Mouse (Mus musculus) C2C12 (cell line): ENCODE measurements around the gene Cdk17. TPM values are rescaled to one million over a fixed set of nuclear protein-coding genes. Genes with fewer than 3 reads are reported as not detected.

Experiments
- H3K27me3 ChIP-seq: one replicate; pipeline ENCODE4 v1.6.1; 2011; ENCODE audit not compliant: control insufficient read depth, insufficient read depth, insufficient read length
- H3K36me3 ChIP-seq: one replicate; pipeline ENCODE4 v1.6.1; 2011; ENCODE audit not compliant: control insufficient read depth, insufficient read depth
- H3K4me3 ChIP-seq: one replicate; pipeline ENCODE4 v1.5.1; 2011; ENCODE audit warnings: mild to moderate bottlenecking, control low read depth; ENCODE audit not compliant: poor library complexity, insufficient read depth, severe bottlenecking
- H3K79me2 ChIP-seq: one replicate; pipeline ENCODE4 v1.6.1; 2011; ENCODE audit not compliant: control insufficient read depth, insufficient read depth
- H3K79me3 ChIP-seq: one replicate; pipeline ENCODE4 v1.6.1; 2011; ENCODE audit warnings: low read depth, control low read depth
- H3ac ChIP-seq: one replicate; pipeline ENCODE3; 2011; ENCODE audit warnings: low read depth; ENCODE audit not compliant: control insufficient read depth, insufficient read length
- CEBPB ChIP-seq: IDR thresholded peaks from one replicate; pipeline ENCODE4 v1.6.1; 2011; ENCODE audit warnings: low read depth, mild to moderate bottlenecking, control low read depth, moderate library complexity
- CTCF ChIP-seq: IDR thresholded peaks from one replicate; pipeline ENCODE4 v1.5.1; 2011; ENCODE audit not compliant: control insufficient read depth, insufficient read depth, insufficient read length
- FOSL1 ChIP-seq: IDR thresholded peaks from one replicate; pipeline ENCODE4 v1.8.0; 2011; ENCODE audit warnings: mild to moderate bottlenecking, low read length; ENCODE audit not compliant: poor library complexity, insufficient read depth, severe bottlenecking
- MAX ChIP-seq: IDR thresholded peaks from one replicate; pipeline ENCODE4 v1.6.1; 2011; ENCODE audit warnings: mild to moderate bottlenecking, control low read depth
- MYOD1 ChIP-seq: IDR thresholded peaks from one replicate; pipeline ENCODE4 v1.6.1; 2011; ENCODE audit warnings: low read depth; ENCODE audit not compliant: control insufficient read depth, insufficient read length
- MYOG ChIP-seq: IDR thresholded peaks from one replicate; pipeline ENCODE4 v1.6.1; 2011; ENCODE audit not compliant: control insufficient read depth, insufficient read length; ENCODE audit errors: extremely low read depth
- USF1 ChIP-seq: IDR thresholded peaks from one replicate; pipeline ENCODE4 v1.6.1; 2011; ENCODE audit warnings: low read depth, mild to moderate bottlenecking, control low read depth, moderate library complexity
- polyA plus RNA-seq: library from polyadenylated mRNA; unstranded; fragments of >200 nt; fragmentation: generic; extraction: Trizol; gene quantifications from one replicate; pipeline ENCODE4 v1.2.1, GENCODE M21; 2012; ENCODE audit warnings: missing spikeins

The Cdk17 gene
- polyA plus RNA-seq, 1 experiment = 7.4 TPM

GRCm38 (mm10) chr10:93251426-93251825 lies 90.8 kb downstream of the Cdk17 start:
- Histone ChIP-seq H3K27me3 (no peaks in the 10 kb centered on the region), H3ac (no peak overlapping the region), H3K4me3 (no peak overlapping the region), H3K79me3 (no peaks in the 10 kb centered on the region), H3K79me2 (peaks cover 4% of the 10 kb centered on the region), H3K36me3 (peaks cover 70% of the 10 kb centered on the region)
- TF ChIP-seq MYOD1 = no peak
- TF ChIP-seq MAX = no peak
- no peak for TF ChIP-seq MYOG
- no peak for TF ChIP-seq USF1
- TF ChIP-seq CEBPB = no peak
- no peak for TF ChIP-seq FOSL1
- no peak for TF ChIP-seq CTCF

- H3ac ChIP-seq = no peak overlapping the region
- peaks cover 78% of the 10 kb centered on the region for H3K36me3 ChIP-seq
- no peak for TF ChIP-seq FOSL1
- no peak for TF ChIP-seq CEBPB
- no peak for TF ChIP-seq USF1
- no peak for TF ChIP-seq MYOG
- TF ChIP-seq CTCF = no peak
- TF ChIP-seq MYOD1 = no peak
- no peak for TF ChIP-seq MAX
- H3K27me3 ChIP-seq = no peaks in the 10 kb centered on the region
- no peaks in the 10 kb centered on the region for H3K79me3 ChIP-seq
- H3K79me2 ChIP-seq = peaks cover 4% of the 10 kb centered on the region
- H3K4me3 ChIP-seq = no peak overlapping the region
These were observed 92.0 kb downstream of the Cdk17 start for GRCm38 (mm10) chr10:93252661-93253060.

DNA sequence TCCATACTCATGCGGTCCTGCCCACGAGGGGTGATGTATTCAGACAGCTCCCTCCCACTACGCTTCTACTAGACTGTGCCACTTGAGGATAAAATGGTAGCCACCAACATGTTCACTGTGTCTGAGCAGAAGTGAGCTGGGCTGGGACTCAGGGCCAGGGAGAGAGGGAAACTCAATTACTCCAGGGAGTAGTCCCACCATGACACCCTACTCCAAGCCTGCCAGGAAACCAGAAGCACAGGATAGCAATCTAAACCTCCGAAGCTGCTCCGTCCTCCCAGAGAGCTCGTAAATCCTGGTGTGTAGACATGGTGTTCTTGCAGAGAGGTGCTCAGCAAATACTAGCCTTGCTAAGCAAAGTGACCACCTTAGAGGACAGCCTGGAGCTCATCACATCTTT lies 92.5 kb downstream of the Cdk17 start:
- Histone ChIP-seq H3ac (no peak overlapping the region), H3K79me3 (no peaks in the 10 kb centered on the region), H3K36me3 (peaks cover 73% of the 10 kb centered on the region), H3K79me2 (peaks cover 4% of the 10 kb centered on the region), H3K4me3 (no peak overlapping the region), H3K27me3 (no peaks in the 10 kb centered on the region)
- TF ChIP-seq MAX (no peak), MYOG (no peak), USF1 (no peak), CTCF (no peak), MYOD1 (no peak), FOSL1 (no peak), CEBPB (no peak)

DNA sequence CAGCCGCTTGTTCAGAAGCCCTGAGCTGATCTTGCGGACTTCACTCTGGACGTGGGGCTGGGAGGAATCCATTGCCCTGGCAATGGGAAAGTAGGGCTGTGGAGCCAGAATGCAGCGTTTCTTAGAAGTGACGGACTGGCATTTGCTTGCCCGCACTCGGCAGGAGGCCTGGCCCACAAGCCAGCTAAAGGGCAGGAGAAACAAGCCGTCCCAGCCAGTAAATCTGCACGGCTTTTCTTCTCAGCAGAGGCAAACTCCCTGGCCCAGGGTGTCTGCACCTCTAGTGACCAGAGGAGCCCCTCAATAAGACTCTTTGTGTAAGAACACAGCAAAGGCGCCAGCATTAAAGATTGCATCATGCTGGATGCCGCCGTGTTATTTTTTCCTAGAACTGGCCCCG lies 94.6 kb downstream of the Cdk17 start:
- peaks cover 60% of the 10 kb centered on the region for H3K36me3 ChIP-seq
- H3ac ChIP-seq = no peak overlapping the region
- H3K79me2 ChIP-seq = peaks cover 15% of the 10 kb centered on the region
- TF ChIP-seq MAX = no peak
- TF ChIP-seq MYOG = no peak
- no peak for TF ChIP-seq MYOD1
- TF ChIP-seq CTCF = no peak
- H3K4me3 ChIP-seq = no peak overlapping the region
- H3K27me3 ChIP-seq = no peaks in the 10 kb centered on the region
- peaks cover 3% of the 10 kb centered on the region for H3K79me3 ChIP-seq

DNA sequence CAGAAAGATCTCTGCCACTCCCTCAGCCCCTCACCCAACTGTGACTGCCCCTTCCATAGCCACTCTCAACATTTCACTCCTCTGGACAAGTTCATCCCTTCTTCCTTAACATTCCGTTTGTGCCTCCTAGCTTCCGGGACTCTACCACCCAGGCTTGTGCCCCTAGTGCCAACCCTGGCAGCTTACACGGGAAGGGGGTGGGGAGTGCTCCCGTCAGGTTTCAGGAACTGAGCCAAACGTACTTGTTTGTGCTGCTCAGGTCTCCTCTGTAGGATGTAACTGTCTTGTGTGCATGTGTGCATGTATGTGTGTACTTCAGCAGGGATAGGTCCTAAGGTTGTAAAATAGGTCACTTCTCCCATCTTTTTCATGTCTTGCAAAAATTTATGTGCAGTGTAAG lies 99.2 kb downstream of the Cdk17 start:
- no peaks in the 10 kb centered on the region for H3K27me3 ChIP-seq
- TF ChIP-seq MAX = no peak
- TF ChIP-seq MYOD1 = no peak
- no peak for TF ChIP-seq USF1
- TF ChIP-seq MYOG = no peak
- TF ChIP-seq CEBPB = no peak
- no peak for TF ChIP-seq CTCF
- no peak for TF ChIP-seq FOSL1
- H3K79me3 ChIP-seq = peaks cover 7% of the 10 kb centered on the region
- H3K4me3 ChIP-seq = no peak overlapping the region
- H3K79me2 ChIP-seq = peaks cover 43% of the 10 kb centered on the region
- peaks cover 60% of the 10 kb centered on the region for H3K36me3 ChIP-seq
- H3ac ChIP-seq = no peak overlapping the region

GRCm38 (mm10) chr10:93261132-93261980 lies 100.7 kb downstream of the Cdk17 start:
- Histone ChIP-seq H3K36me3 (peaks cover 69% of the 10 kb centered on the region), H3K79me2 (peaks cover 54% of the 10 kb centered on the region), H3K4me3 (no peak overlapping the region), H3K27me3 (no peaks in the 10 kb centered on the region), H3K79me3 (peaks cover 9% of the 10 kb centered on the region), H3ac (no peak overlapping the region)
- no peak for TF ChIP-seq CTCF
